Mouse (Mus musculus) neural tube, embryonic 15.5 days (tissue): Measurements from ENCODE around the gene Adad2. TPM values are rescaled to one million over a fixed set of nuclear protein-coding genes. Genes with fewer than 3 reads are reported as not detected.

Experiments
- polyA plus RNA-seq: library from polyadenylated mRNA; unstranded; fragments of >200 nt; fragmentation: Nextera tagmentation; extraction: Ambion mirVana; gene quantifications from 2 replicates; pipeline ENCODE4 v1.2.1, GENCODE M21; 2015

Adad2 gene
- polyA plus RNA-seq, 1 experiment from 2014 or later: 0.10 TPM

Other genes starting within 250 kb of the Adad2 start
- gene Mlycd, start 217.9 kb upstream of the Adad2 start, polyA plus RNA-seq: 15.8 and 16.0 TPM in 2 replicates
- 0.35 and 0.82 TPM in 2 replicates for gene Osgin1, start 178.6 kb upstream of the Adad2 start, polyA plus RNA-seq
- gene Necab2, start 166.0 kb upstream of the Adad2 start, polyA plus RNA-seq: 35.3 and 45.3 TPM in 2 replicates
- gene Slc38a8, start 111.0 kb upstream of the Adad2 start, polyA plus RNA-seq: not detected in 2 replicates
- 48.5 and 62.4 TPM in 2 replicates for gene Mbtps1, start 54.0 kb upstream of the Adad2 start, polyA plus RNA-seq
- 129 and 137 TPM in 2 replicates for gene Hsdl1, start 37.6 kb upstream of the Adad2 start, polyA plus RNA-seq
- 0.20 and 0.45 TPM in 2 replicates for gene Dnaaf1, start 37.5 kb upstream of the Adad2 start, polyA plus RNA-seq
- gene Taf1c, start 7.5 kb upstream of the Adad2 start, polyA plus RNA-seq: 11.8 and 15.0 TPM in 2 replicates
- gene Kcng4, start 22.9 kb downstream of the Adad2 start, polyA plus RNA-seq: 0.09 and 0.14 TPM in 2 replicates
- 5.9 and 6.2 TPM in 2 replicates for gene Wfdc1, start 53.6 kb downstream of the Adad2 start, polyA plus RNA-seq
- gene Atp2c2, start 87.3 kb downstream of the Adad2 start, polyA plus RNA-seq: 0.36 and 0.41 TPM in 2 replicates
- 10.0 and 12.0 TPM in 2 replicates for gene Tldc1, start 165.7 kb downstream of the Adad2 start, polyA plus RNA-seq
- gene Cotl1, start 227.8 kb downstream of the Adad2 start, polyA plus RNA-seq: 104 and 158 TPM in 2 replicates
- 16.5 and 17.4 TPM in 2 replicates for gene Klhl36, start 249.5 kb downstream of the Adad2 start, polyA plus RNA-seq